Mouse (Mus musculus) macrophage (primary cell): ENCODE measurements around the gene Pde7b. TPM values are rescaled to one million over a fixed set of nuclear protein-coding genes. Genes with fewer than 3 reads are reported as not detected.

Source experiments
- H3K27ac ChIP-seq: fragments of 350-480 bp; formaldehyde crosslinking; 2 replicates; pipeline ENCODE4 v1.9.0; 2021
- H3K36me3 ChIP-seq: fragments of 350-480 bp; formaldehyde crosslinking; 2 replicates; pipeline ENCODE4 v1.9.0; 2021; ENCODE audit errors: inconsistent target
- H3K4me3 ChIP-seq: fragments of 350-480 bp; formaldehyde crosslinking; 2 replicates; pipeline ENCODE4 v1.9.0; 2021; ENCODE audit errors: inconsistent target
- H3K79me2 ChIP-seq: fragments of 350-480 bp; formaldehyde crosslinking; 2 replicates; pipeline ENCODE4 v1.9.0; 2021; ENCODE audit errors: inconsistent target
- WGBS: methylation state at CpG from one replicate; pipeline ENCODE4 v1.1.7; 2026; ENCODE audit warnings: inconsistent platforms; ENCODE audit not compliant: missing documents; 5-methylcytosine and 5-hydroxymethylcytosine counted together
- polyA plus RNA-seq: library from polyadenylated mRNA; stranded (reverse); fragments of 250-400 nt; gene quantifications from 3 replicates; pipeline ENCODE4 v1.2.4, GENCODE M21; 2018; ENCODE audit warnings: inconsistent platforms

Pde7b gene
- polyA plus RNA-seq, 1 experiment from 2014 or later = 42.9 TPM

DNA sequence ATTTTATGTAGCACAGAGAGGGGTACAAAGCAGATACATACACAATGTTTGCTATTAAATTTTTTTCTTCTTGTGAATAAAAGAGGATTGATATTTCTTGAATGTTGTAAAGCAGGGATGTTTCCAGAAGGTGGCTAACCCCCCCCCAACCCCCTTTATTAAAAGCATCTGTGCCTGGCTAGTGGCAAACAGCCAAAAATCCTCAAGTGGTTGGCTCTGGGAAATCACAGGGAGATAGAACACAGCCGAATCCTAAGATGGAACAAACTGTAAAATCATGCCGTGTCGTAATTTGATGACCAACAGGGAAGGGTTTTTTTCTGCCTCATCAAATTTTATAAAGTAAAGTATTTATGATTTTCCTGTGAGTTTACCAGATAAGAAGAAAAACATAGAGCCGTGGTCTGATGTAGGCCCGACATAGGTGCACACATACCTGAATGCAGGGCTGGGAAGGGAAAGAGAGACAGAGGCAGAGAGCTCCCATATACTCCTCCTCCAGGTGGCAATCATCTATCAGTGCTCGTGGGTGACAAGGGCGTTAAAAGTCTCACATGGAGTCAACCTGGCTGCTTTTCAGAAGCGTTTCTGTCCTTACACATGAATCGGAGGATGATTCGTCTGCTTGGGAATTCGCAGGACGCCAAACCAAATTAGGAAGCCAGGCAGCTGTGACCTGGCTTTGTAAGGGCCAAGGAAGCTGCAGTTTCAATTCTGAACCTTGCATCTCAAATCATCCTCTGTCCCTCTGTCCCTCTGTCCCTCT, 67.4 kb downstream of the Pde7b start:
- no peak overlapping the region for H3K4me3 ChIP-seq
- peaks cover 27% of the 10 kb centered on the region; the same call in 1 of the 2 replicates for H3K79me2 ChIP-seq
- peaks cover 6% of the 10 kb centered on the region; the same call in 1 of the 2 replicates for H3K36me3 ChIP-seq
- 97% methylated on average over 12 of the region's 12 CpGs for WGBS
- H3K27ac ChIP-seq = no peak overlapping the region

GRCm38 (mm10) chr10:20654590-20654989, 70.3 kb downstream of the Pde7b start:
- H3K36me3 ChIP-seq = peaks cover 22% of the 10 kb centered on the region
- peaks cover 7% of the 10 kb centered on the region; the same call in 1 of the 2 replicates for H3K79me2 ChIP-seq
- 98% methylated on average over 6 of the region's 6 CpGs for WGBS
- H3K4me3 ChIP-seq = no peak overlapping the region
- no peak overlapping the region for H3K27ac ChIP-seq

GRCm38 (mm10) chr10:20654187-20654586, 70.7 kb downstream of the Pde7b start:
- Histone ChIP-seq H3K36me3 (peaks cover 25% of the 10 kb centered on the region), H3K27ac (no peak overlapping the region), H3K79me2 (peaks cover 7% of the 10 kb centered on the region; the same call in 1 of the 2 replicates), H3K4me3 (no peak overlapping the region)
- WGBS = 92% methylated on average over 6 of the region's 6 CpGs

DNA sequence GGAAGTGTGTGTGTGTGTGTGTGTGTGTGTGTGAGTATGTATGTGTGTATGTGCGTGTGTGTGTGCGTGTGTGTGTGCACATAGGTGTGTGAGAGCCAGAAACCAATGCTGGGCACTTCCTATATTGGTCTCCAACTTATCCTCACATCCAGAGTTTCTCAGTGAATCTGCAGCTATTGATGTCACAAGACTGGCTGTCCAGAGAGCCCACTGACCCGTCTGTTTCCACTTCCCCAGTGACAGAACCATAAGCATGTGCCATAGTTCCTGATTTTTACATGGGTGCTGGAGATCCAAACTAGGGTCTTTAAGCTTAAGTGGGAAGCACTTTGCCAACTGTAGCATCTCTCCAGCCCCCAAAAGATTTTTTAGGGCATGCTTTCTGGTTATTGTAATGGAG, 71.6 kb downstream of the Pde7b start:
- peaks cover 24% of the 10 kb centered on the region for H3K36me3 ChIP-seq
- WGBS = no CpG with 5 or more reads among the region's 3 CpGs
- no peak overlapping the region for H3K4me3 ChIP-seq
- peaks cover 7% of the 10 kb centered on the region; the same call in 1 of the 2 replicates for H3K79me2 ChIP-seq
- no peak overlapping the region for H3K27ac ChIP-seq

GRCm38 (mm10) chr10:20636381-20636780, 88.5 kb downstream of the Pde7b start:
- 98% methylated on average over 8 of the region's 8 CpGs for WGBS
- H3K4me3 ChIP-seq = no peak overlapping the region
- H3K27ac ChIP-seq = no peak overlapping the region
- H3K36me3 ChIP-seq = peaks cover 34% of the 10 kb centered on the region; the same call in 1 of the 2 replicates
- H3K79me2 ChIP-seq = no peaks in the 10 kb centered on the region

DNA sequence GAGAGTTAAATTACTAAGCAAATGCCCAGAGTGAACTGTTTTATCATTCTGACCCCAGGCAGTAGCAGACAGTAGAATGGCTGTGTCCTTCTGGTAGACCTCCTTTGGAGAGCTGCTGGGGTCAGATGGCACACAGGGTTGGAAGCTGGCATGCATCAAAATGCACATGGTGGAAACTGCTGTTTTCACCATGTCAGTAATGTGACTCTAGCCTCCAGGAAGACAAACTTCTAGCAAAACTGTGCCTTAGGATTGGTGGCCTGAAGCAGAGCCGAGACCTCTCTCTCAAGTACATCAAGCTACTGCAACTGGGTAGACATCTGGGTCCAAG, 91.8 kb downstream of the Pde7b start:
- 92% methylated on average over 1 of the region's 1 CpGs for WGBS
- Histone ChIP-seq H3K36me3 (peaks cover 40% of the 10 kb centered on the region), H3K79me2 (no peaks in the 10 kb centered on the region), H3K4me3 (no peak overlapping the region), H3K27ac (no peak overlapping the region)

DNA sequence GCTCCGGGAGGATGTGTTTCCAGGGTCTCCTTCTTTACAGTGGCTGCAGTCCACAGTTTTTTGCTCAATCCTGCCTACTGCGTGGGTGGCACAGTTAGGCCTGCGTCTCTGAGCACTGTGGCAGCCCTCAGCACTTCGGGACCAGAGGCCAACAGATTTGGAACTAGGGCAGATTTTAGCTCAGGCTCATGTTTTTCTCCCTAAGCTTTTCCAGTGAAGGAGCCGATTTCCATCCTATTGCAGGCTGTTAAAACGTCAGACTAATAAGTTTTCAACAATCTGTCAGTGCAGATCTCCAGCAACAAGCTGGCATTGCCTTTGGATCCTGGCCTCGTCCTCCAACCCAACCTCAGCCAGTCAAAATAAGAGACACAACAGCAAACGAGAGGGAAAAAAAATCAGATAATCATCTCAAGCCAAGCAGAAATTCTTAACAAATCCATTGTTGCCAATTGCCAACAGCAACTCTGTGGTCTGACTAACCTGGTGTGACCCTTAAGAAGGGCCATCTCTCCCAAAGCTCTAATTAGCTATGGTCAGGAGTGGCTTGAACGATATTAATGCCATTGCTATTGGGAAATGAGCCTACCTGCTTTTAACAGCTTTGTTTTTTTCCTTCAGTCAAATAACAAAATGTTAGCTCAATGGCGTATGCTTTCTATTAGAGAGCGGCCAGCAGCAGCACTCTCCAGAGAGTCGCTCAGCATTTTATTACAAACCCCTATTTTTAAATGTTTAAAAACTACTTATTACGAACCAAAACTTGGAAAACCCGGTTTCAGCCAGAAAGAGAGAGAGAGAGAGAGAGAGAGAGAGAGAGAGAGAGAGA, 92.4 kb downstream of the Pde7b start:
- H3K79me2 ChIP-seq = no peaks in the 10 kb centered on the region
- H3K36me3 ChIP-seq = peaks cover 46% of the 10 kb centered on the region
- no peak overlapping the region for H3K4me3 ChIP-seq
- H3K27ac ChIP-seq = no peak overlapping the region
- WGBS = 94% methylated on average over 14 of the region's 14 CpGs

DNA sequence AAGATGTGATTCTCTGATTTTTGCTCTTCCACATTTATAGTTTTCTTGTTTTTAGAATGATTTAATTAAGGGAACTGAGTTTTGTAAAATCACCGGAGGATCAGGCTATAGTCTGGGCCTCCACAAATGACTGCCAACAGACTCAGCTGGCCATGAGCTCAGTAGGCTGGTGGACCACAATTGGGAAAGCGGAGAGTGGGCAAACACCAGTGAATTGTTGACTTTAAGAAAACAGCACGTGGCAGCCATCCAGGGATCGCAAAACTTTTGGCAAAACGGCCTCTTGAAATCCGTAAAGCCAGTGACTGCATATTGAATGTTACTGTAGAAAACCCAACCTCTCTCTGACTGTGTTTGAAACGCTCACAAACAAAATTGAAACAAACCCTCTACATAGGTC, 94.8 kb downstream of the Pde7b start:
- no peaks in the 10 kb centered on the region for H3K79me2 ChIP-seq
- H3K27ac ChIP-seq = no peak overlapping the region
- 95% methylated on average over 7 of the region's 7 CpGs for WGBS

DNA sequence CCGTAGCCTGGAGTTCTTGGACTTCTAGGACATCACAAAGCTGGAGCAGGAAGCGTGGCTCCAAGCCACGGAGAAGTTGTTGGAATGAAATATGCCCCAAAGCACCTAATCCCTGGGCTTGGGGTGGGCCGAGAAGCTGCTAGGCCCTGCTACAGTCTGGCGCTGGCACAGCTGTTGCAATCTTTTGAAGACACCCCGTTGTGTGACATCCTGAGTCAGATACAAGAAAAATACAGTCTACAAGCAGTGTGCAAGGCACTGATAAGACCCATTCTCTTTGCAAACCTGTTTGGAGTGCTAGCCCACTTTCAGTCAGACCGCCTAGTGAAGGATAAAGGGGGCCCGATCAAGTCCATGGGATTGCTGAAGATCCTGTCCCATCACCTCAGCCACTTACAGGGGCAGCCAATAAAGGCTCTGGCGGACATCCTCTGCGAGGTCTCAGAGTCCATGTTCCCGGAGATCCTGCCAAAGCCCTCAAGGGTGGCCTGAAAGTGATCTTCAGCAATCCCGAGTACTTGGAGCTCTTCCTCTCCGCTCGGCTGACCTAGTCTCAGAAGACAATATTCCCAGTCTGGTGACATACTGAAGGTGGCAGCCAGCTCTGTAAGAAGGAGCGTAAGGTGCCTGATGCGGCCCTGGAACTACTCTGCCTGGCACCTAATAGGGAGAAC, 99.0 kb downstream of the Pde7b start:
- WGBS = 95% methylated on average over 16 of the region's 16 CpGs

More for the DNA sequence above, 94.8 kb downstream of the Pde7b start:
- H3K36me3 ChIP-seq = peaks cover 63% of the 10 kb centered on the region
- H3K4me3 ChIP-seq = no peak overlapping the region

DNA sequence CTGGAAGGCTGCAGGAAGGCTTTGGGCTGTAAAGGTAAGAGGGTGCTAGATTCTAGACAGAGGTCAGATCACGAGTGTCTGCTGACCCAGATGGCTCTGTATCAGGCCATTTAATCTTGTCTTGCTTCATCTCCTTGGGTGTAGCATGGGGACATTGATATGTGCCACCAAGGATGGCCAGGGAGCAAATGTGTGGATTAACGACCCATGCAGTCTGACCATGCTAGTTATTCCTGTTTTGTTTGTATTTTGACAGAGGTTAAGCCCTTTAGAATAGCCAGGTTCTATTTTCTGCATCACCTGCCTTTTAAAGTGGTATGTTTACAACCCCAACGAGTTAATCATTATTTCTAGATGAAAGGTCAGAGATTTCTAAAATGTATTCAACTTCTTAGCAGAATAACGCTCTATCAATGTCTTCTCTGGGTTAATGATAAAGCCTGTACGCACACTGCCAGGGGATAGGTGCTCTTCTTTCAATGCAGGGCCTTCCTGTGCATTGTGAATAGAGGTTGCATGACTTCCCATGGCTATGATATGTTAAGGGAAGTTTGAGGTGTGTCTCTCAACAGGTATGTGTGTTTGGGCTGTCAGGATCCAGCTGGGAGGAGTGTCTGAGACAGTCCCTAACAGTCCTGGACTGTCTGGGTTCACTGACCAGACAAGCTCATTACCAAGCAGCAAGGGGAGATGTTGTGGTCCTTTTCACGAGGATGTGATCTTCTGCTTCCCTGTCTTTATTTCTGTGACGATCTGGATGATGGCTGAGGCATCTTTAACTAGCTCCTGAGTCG, 103.0 kb downstream of the Pde7b start:
- H3K36me3 ChIP-seq = peaks cover 53% of the 10 kb centered on the region
- H3K27ac ChIP-seq = no peak overlapping the region
- H3K79me2 ChIP-seq = no peaks in the 10 kb centered on the region
- 97% methylated on average over 8 of the region's 8 CpGs for WGBS
- no peak overlapping the region for H3K4me3 ChIP-seq

More for the DNA sequence above, 99.0 kb downstream of the Pde7b start:
- peaks cover 56% of the 10 kb centered on the region for H3K36me3 ChIP-seq
- H3K27ac ChIP-seq = no peak overlapping the region
- H3K4me3 ChIP-seq = no peak overlapping the region
- H3K79me2 ChIP-seq = no peaks in the 10 kb centered on the region

DNA sequence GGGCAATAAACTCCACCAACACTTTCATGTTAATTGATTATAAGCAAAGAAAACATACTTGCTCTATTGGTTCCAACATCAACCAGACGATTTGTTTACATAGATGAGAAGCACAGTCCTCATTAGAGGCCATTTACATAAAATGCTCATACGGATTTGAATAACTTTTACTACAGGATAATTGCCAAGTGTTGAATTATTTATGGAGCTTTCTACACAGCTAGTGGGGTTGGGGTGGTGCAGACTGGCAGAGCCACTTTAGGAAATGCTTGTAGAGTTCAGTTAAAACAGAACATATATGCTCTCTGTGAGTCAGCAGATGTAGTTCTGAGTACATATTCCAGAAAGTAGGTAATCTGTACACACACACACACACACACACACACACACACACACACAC, 118.9 kb downstream of the Pde7b start:
- WGBS = 96% methylated on average over 2 of the region's 2 CpGs
- H3K36me3 ChIP-seq = peaks cover 10% of the 10 kb centered on the region; the same call in 1 of the 2 replicates
- H3K27ac ChIP-seq = no peak overlapping the region
- H3K79me2 ChIP-seq = no peaks in the 10 kb centered on the region
- H3K4me3 ChIP-seq = no peak overlapping the region

- WGBS = 21% methylated on average over 5 of the region's 5 CpGs
- Histone ChIP-seq H3K4me3 (no peak overlapping the region), H3K36me3 (no peaks in the 10 kb centered on the region), H3K27ac (no peak overlapping the region), H3K79me2 (no peaks in the 10 kb centered on the region)
These were observed 129.6 kb downstream of the Pde7b start for GRCm38 (mm10) chr10:20595107-20595810.

DNA sequence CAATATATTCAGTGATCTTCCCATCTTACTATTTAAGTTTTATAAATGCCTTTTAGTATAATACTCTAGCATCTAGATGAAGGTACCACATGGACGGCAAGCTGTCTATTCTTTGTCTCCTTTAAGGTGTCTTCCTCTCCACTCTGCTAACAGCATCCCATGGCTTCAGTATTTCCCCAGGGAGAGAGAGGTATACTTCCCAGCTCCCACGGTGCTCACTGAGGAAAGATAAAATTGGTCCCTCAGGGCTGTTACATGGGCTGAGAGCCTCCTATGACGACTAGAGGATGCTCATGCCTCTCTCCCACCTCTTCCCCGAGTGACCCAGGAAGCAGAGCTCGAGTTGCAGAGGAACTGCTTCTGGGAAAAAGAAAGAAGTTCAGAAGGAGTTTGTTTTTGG, 130.9 kb downstream of the Pde7b start:
- WGBS = 67% methylated on average over 5 of the region's 5 CpGs
- Histone ChIP-seq H3K79me2 (no peaks in the 10 kb centered on the region), H3K36me3 (no peaks in the 10 kb centered on the region), H3K4me3 (no peak overlapping the region), H3K27ac (no peak overlapping the region)
